Mouse (Mus musculus): ENCODE measurements around the gene Apip. TPM values are rescaled to one million over a fixed set of nuclear protein-coding genes. Genes with fewer than 3 reads are reported as not detected.

Gene Apip
- total and polyA plus RNA-seq, 3 experiments = 126 to 222 (median 142) TPM

- dilution Hi-C loops (cut with MboI; ENCODE audit: extremely low pct_ligation_motif_present, extremely low pct_unique_long_range_greater_than_20kb, low sequenced_read_pairs) = no loop called here
- TF ChIP-seq SMC3 (IDR thresholded peaks at IDR 0.05; ENCODE audit: low read depth, low read length) (no peak), JUND (conservative IDR thresholded peaks at IDR 0.05; ENCODE audit: low read depth, low read length) (peak; percentile 71; the same call in 1 of the 2 replicates), JUN (IDR thresholded peaks at IDR 0.05; ENCODE audit: insufficient read depth, low read depth, low read length) (peak; percentile 61)
These were observed 17.7 kb upstream of the Apip start for GRCm38 (mm10) chr2:103055820-103056219.

GRCm38 (mm10) chr2:103058266-103058665, 15.2 kb upstream of the Apip start:
- Histone ChIP-seq H3K36me3 (replicated peaks in 1 of 2; ENCODE audit: control insufficient read depth in 1 of 2, insufficient read depth in 1 of 2, low read length in 1 of 2) (peaks cover 23 to 53% of the 10 kb centered on the region in 2 experiments), H3K27me3 (replicated peaks) (no peaks in the 10 kb centered on the region), H3K79me2 (replicated peaks; ENCODE audit: control insufficient read depth, extremely low read depth, insufficient read depth, poor library complexity, severe bottlenecking) (peaks cover 50% of the 10 kb centered on the region), H3K9ac (ENCODE audit: insufficient read depth, low read depth) (no peak overlapping the region), H3K4me1 (ENCODE audit: control insufficient read depth in 1 of 2, insufficient read depth in 2 of 2) (peaks cover 7 to 79% of the 10 kb centered on the region in 2 experiments; a peak in 2 of 4 replicates), H3K4me3 (replicated peaks in 1 of 3; ENCODE audit: low read depth in 2 of 3, low read length in 2 of 3, poor library complexity in 1 of 3) (no peak overlapping the region), H3K4me2 (ENCODE audit: insufficient read depth, low read depth, poor library complexity, severe bottlenecking) (no peak overlapping the region), H3K9me3 (replicated peaks; ENCODE audit: low read length) (no peaks in the 10 kb centered on the region), H3K27ac (ENCODE audit: insufficient read depth, low read depth) (no peak overlapping the region)
- in situ Hi-C loops (cut with MboI; ENCODE audit: low pct_ligation_motif_present, low pct_unique_long_range_greater_than_20kb, low sequenced_read_pairs) (no loop called here), dilution Hi-C loops (cut with MboI; ENCODE audit: extremely low pct_ligation_motif_present, extremely low pct_unique_long_range_greater_than_20kb, low sequenced_read_pairs) (no loop called here)
- DNase-seq (ENCODE audit: extremely low read depth) = no peak
- TF ChIP-seq RCOR1 (conservative IDR thresholded peaks at IDR 0.05; ENCODE audit: low read depth, low read length) (no peak), JUND (conservative IDR thresholded peaks at IDR 0.05; ENCODE audit: low read depth, low read length) (no peak), NRF1 (IDR thresholded peaks at IDR 0.05; ENCODE audit: low read depth, low read length) (no peak), E2F4 (IDR thresholded peaks at IDR 0.05; ENCODE audit: insufficient replicate concordance, low read depth, low read length) (no peak), MAFK (IDR thresholded peaks at IDR 0.05; ENCODE audit: insufficient replicate concordance, low read length) (no peak), ELF1 (IDR thresholded peaks at IDR 0.05; ENCODE audit: low read depth, low read length) (no peak), ZKSCAN1 (IDR thresholded peaks at IDR 0.05; ENCODE audit: borderline replicate concordance, low read depth, low read length) (no peak), ZC3H11A (IDR thresholded peaks at IDR 0.05; ENCODE audit: low read depth, low read length) (no peak), TBP (conservative IDR thresholded peaks at IDR 0.05; ENCODE audit: low read depth, low read length) (no peak), MYC (IDR thresholded peaks at IDR 0.05; ENCODE audit: low read depth, low read length) (no peak), ETS1 (conservative IDR thresholded peaks at IDR 0.05; ENCODE audit: low read depth, low read length) (no peak), EP300 (IDR thresholded peaks at IDR 0.05; ENCODE audit: low read length) (no peak), CHD2 (IDR thresholded peaks at IDR 0.05; ENCODE audit: low read length) (no peak), UBTF (IDR thresholded peaks at IDR 0.05; ENCODE audit: low read depth, low read length) (no peak), MAZ (IDR thresholded peaks at IDR 0.05; ENCODE audit: low read depth, low read length) (no peak), HCFC1 (IDR thresholded peaks at IDR 0.05; ENCODE audit: low read depth, low read length) (no peak), TCF12 (IDR thresholded peaks at IDR 0.05; ENCODE audit: low read depth, low read length) (no peak), MXI1 (IDR thresholded peaks at IDR 0.05; ENCODE audit: low read depth, low read length) (no peak)

More at GRCm38 (mm10) chr2:103055820-103056219, 17.7 kb upstream of the Apip start:
- Histone ChIP-seq H3K9me3 (replicated peaks; ENCODE audit: low read length) (no peaks in the 10 kb centered on the region), H3K36me3 (replicated peaks in 1 of 2; ENCODE audit: control insufficient read depth in 1 of 2, insufficient read depth in 1 of 2, low read length in 1 of 2) (peaks cover 28 to 74% of the 10 kb centered on the region in 2 experiments), H3K4me1 (ENCODE audit: control insufficient read depth in 1 of 2, insufficient read depth in 2 of 2) (peaks cover 10 to 84% of the 10 kb centered on the region in 2 experiments), H3K4me2 (ENCODE audit: insufficient read depth, low read depth, poor library complexity, severe bottlenecking) (no peak overlapping the region), H3K4me3 (replicated peaks in 1 of 3; ENCODE audit: low read depth in 2 of 3, low read length in 2 of 3, poor library complexity in 1 of 3) (no peak overlapping the region), H3K27ac (ENCODE audit: insufficient read depth, low read depth) (0 out of 2 replicates have a peak overlapping the region, but pooled peaks have one; percentile 36), H3K9ac (ENCODE audit: insufficient read depth, low read depth) (no peak overlapping the region), H3K79me2 (replicated peaks; ENCODE audit: control insufficient read depth, extremely low read depth, insufficient read depth, poor library complexity, severe bottlenecking) (peaks cover 52% of the 10 kb centered on the region), H3K27me3 (replicated peaks) (no peaks in the 10 kb centered on the region)
- in situ Hi-C loops (cut with MboI; ENCODE audit: low pct_ligation_motif_present, low pct_unique_long_range_greater_than_20kb, low sequenced_read_pairs) = no loop called here
- no peak for DNase-seq (ENCODE audit: extremely low read depth)

Measured in CH12.LX (cell line).